15 mouse cellular contexts compared by ENCODE assay signal in genomic region chr15:91043263-91043662, GRCm38 (mm10).
"Had no signal": no experiment of that assay in that cellular context is flagged by ENCODE, and none has a peak within 500 bp of the region (broad histone marks: within the 10 kb centered on the region; RNA-seq: fewer than 3 reads in every experiment).

No protein-coding gene starts in this region.

- DNase-seq: retina, postnatal 1 day; right cerebral cortex, adult 18-20 months; right cerebral cortex, postnatal 14 days; right cerebral cortex, postnatal 25 days; right cerebral cortex, postnatal 4 days; spleen, adult 18-20 months; thymus, adult 18-20 months; thymus, adult 2 months; thymus, postnatal 14 days; thymus, postnatal 25 days; thymus, postnatal 36 days; thymus, postnatal 4 days had no signal

- H3K4me2 ChIP-seq: neural tube, embryonic 15.5 days; stomach, embryonic 15.5 days had no signal

- H3K27me3 ChIP-seq: neural tube, embryonic 15.5 days; stomach, embryonic 15.5 days had no signal

- H3K9me3 ChIP-seq: neural tube, embryonic 15.5 days; stomach, embryonic 15.5 days had no signal

- H3K36me3 ChIP-seq: neural tube, embryonic 15.5 days; stomach, embryonic 15.5 days had no signal

- H3K27ac ChIP-seq: neural tube, embryonic 15.5 days; stomach, embryonic 15.5 days; stomach, postnatal 0 days had no signal

- H3K4me3 ChIP-seq: neural tube, embryonic 15.5 days; stomach, embryonic 15.5 days had no signal

- H3K9ac ChIP-seq: neural tube, embryonic 15.5 days; stomach, embryonic 15.5 days had no signal

- H3K4me1 ChIP-seq: stomach, embryonic 15.5 days had no signal
